In genomic region chr2:114797291-114797650, GRCm38 (mm10) we compare ENCODE assay signal across 12 mouse cellular contexts.
DNase-seq lines count a peak whose midpoint lies in the region; ATAC-seq lines count a peak whose summit lies in the region.
"Had no signal": no experiment of that assay in that cellular context is flagged by ENCODE, and none has a peak within 500 bp of the region (broad histone marks: within the 10 kb centered on the region; RNA-seq: fewer than 3 reads in every experiment).

No protein-coding gene starts in this region.

- WGBS in forebrain, embryonic 14.5 days, result 31% methylated on average over 1 of the region's 1 CpGs
- 46% methylated on average over 1 of the region's 1 CpGs for WGBS in forebrain, embryonic 11.5 days

- peak; percentile 86 for ATAC-seq in forebrain, embryonic 14.5 days
- ATAC-seq in forebrain, embryonic 11.5 days (replicated peaks; ENCODE audit: low FRiP score), result no peak
- ATAC-seq: liver, embryonic 12.5 days had no signal

- no peaks in the 10 kb centered on the region for H3K9me3 ChIP-seq in forebrain, embryonic 14.5 days (replicated peaks; ENCODE audit: control insufficient read depth, low read length)
- no peaks in the 10 kb centered on the region for H3K9me3 ChIP-seq in forebrain, embryonic 11.5 days (ENCODE audit: control insufficient read depth, low read length)
- H3K9me3 ChIP-seq: hindbrain, embryonic 15.5 days; liver, embryonic 12.5 days had no signal

- DNase-seq in forebrain, embryonic 14.5 days (ENCODE audit: low spot score), result peak; percentile 69
- no peak for DNase-seq in forebrain, embryonic 11.5 days (ENCODE audit: low spot score)
- peak; percentile 59 for DNase-seq in right cerebral cortex, adult 18-20 months
- no peak for DNase-seq in right cerebral cortex, postnatal 4 days
- DNase-seq in layer of hippocampus, adult 9-11 months, result peak; percentile 72
- peak; percentile 5 to 34 for DNase-seq in right cerebral cortex, postnatal 36 days (ENCODE audit: low spot score in 2 of 2)
- no peak for DNase-seq in spleen, postnatal 14 days (ENCODE audit: low spot score in 2 of 2)
- DNase-seq in adrenal gland, adult 8-10 months, result no peak
- DNase-seq: cerebellum, postnatal 25 days; kidney, adult 2 months had no signal

- H3K27ac ChIP-seq in forebrain, embryonic 14.5 days (ENCODE audit: low read depth, low read length), result no peak overlapping the region
- no peak overlapping the region for H3K27ac ChIP-seq in forebrain, embryonic 11.5 days (ENCODE audit: low read depth, low read length)
- H3K27ac ChIP-seq: hindbrain, embryonic 15.5 days; liver, embryonic 12.5 days had no signal

- H3K9ac ChIP-seq in forebrain, embryonic 14.5 days (ENCODE audit: low read length), result no peak overlapping the region
- H3K9ac ChIP-seq in forebrain, embryonic 11.5 days (ENCODE audit: low read length), result no peak overlapping the region
- H3K9ac ChIP-seq: hindbrain, embryonic 15.5 days; liver, embryonic 12.5 days had no signal

- H3K4me1 ChIP-seq in forebrain, embryonic 14.5 days (ENCODE audit: control insufficient read depth, insufficient read depth, low read length), result no peaks in the 10 kb centered on the region
- no peaks in the 10 kb centered on the region for H3K4me1 ChIP-seq in forebrain, embryonic 11.5 days (replicated peaks; ENCODE audit: control insufficient read depth, insufficient read depth, low read length)
- H3K4me1 ChIP-seq: hindbrain, embryonic 15.5 days; liver, embryonic 12.5 days had no signal

- H3K4me3 ChIP-seq in forebrain, embryonic 14.5 days (ENCODE audit: low read depth, low read length), result no peak overlapping the region
- H3K4me3 ChIP-seq in forebrain, embryonic 11.5 days (ENCODE audit: low read depth, low read length), result no peak overlapping the region
- H3K4me3 ChIP-seq: hindbrain, embryonic 15.5 days; liver, embryonic 12.5 days had no signal

- H3K27me3 ChIP-seq in forebrain, embryonic 14.5 days (replicated peaks; ENCODE audit: control insufficient read depth, insufficient read depth, low read length), result no peaks in the 10 kb centered on the region
- no peaks in the 10 kb centered on the region for H3K27me3 ChIP-seq in forebrain, embryonic 11.5 days (ENCODE audit: control insufficient read depth, insufficient read depth, low read length)
- H3K27me3 ChIP-seq: hindbrain, embryonic 15.5 days; liver, embryonic 12.5 days had no signal

- H3K36me3 ChIP-seq in forebrain, embryonic 14.5 days (ENCODE audit: control insufficient read depth, insufficient read depth, low read length), result no peaks in the 10 kb centered on the region
- no peaks in the 10 kb centered on the region for H3K36me3 ChIP-seq in forebrain, embryonic 11.5 days (ENCODE audit: control insufficient read depth, insufficient read depth, low read length)
- H3K36me3 ChIP-seq: hindbrain, embryonic 15.5 days; liver, embryonic 12.5 days had no signal

- H3K4me2 ChIP-seq in forebrain, embryonic 14.5 days (ENCODE audit: low read length), result no peak overlapping the region
- no peak overlapping the region for H3K4me2 ChIP-seq in forebrain, embryonic 11.5 days (ENCODE audit: low read depth, low read length, severe bottlenecking)
- H3K4me2 ChIP-seq: hindbrain, embryonic 15.5 days; liver, embryonic 12.5 days had no signal

Comparison
In these comparisons a context has a peak if more than half of its experiments do, and no peak if none do; other contexts are left out.
1. DNase-seq: peak in forebrain, embryonic 14.5 days (single experiment), right cerebral cortex, adult 18-20 months (single experiment), layer of hippocampus, adult 9-11 months (single experiment) and right cerebral cortex, postnatal 36 days (2 of 2); none in forebrain, embryonic 11.5 days (single experiment), right cerebral cortex, postnatal 4 days (single experiment), spleen, postnatal 14 days (0 of 2) and adrenal gland, adult 8-10 months (single experiment).